Mouse (Mus musculus) brain, embryonic 14.5 days (tissue): ENCODE data around the gene Bcl3.

Experiments used
- CTCF ChIP-seq: fragments of 200-500 bp; IDR thresholded peaks from 2 replicates; pipeline ENCODE4 v1.5.1; 2012; ENCODE audit warnings: inconsistent platforms, mild to moderate bottlenecking, moderate library complexity, borderline replicate concordance; ENCODE audit not compliant: insufficient read depth, insufficient read length; ENCODE audit errors: extremely low read depth
- POLR2A ChIP-seq: fragments of 200-500 bp; IDR thresholded peaks from 2 replicates; pipeline ENCODE4 v1.6.1; 2012; ENCODE audit warnings: mild to moderate bottlenecking, inconsistent platforms, borderline replicate concordance; ENCODE audit not compliant: poor library complexity, insufficient read depth, insufficient read length, severe bottlenecking; ENCODE audit errors: extremely low read depth

GRCm38 (mm10) chr7:19871137-19871621 lies 48.6 kb upstream of the Bcl3 start:
- TF ChIP-seq CTCF (no peak), POLR2A (no peak)
